8 mouse cellular contexts compared by ENCODE assay signal in the genomic region with DNA sequence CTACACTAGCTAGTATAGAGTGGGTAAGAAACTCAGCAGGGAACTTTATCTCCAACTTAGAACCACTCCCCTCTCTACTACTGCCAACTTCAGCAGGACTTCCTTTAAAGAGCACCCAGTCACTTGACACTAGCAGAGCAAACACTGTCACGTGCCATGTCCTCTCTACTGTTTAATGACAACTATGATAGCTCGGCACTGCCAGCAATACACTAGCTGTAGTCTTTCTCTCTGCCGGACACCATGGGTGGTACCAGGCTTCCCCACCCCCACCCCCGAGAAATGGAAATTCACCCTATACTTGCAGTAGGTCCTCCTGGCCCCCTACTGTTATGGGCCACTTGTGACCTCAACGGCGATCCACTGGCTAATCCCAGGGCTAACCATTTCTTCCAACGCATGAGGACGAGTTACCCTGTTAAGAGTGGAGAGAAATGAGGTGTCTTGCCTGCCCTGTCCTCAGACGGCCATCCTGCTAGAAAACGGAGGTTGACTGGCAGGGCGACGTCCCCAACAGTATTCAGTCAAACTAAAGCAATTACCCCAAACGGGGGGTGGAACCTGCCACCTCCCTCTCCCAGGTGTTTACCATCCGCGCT. TPM values are rescaled to one million over a fixed set of nuclear protein-coding genes. Genes with fewer than 3 reads are reported as not detected.
DNase-seq lines count a peak whose midpoint lies in the region; ATAC-seq and TF ChIP-seq lines count a peak whose summit lies in the region.

No protein-coding gene starts in this region.

- H3K4me2 ChIP-seq in forebrain, embryonic 14.5 days (ENCODE audit: low read length), result peak overlapping the region; percentile 93
- H3K4me2 ChIP-seq in intestine, embryonic 15.5 days (replicated peaks), result peak overlapping the region; percentile 67

- peaks cover 30% of the 10 kb centered on the region for H3K36me3 ChIP-seq in forebrain, embryonic 14.5 days (ENCODE audit: control insufficient read depth, insufficient read depth, low read length)
- H3K36me3 ChIP-seq in intestine, embryonic 15.5 days, result peaks cover 11% of the 10 kb centered on the region

- no peak for TF ChIP-seq POLR2A in lung, adult 2 months (IDR thresholded peaks at IDR 0.05; ENCODE audit: borderline replicate concordance, extremely low read depth, low read depth, low read length)
- no peak for TF ChIP-seq POLR2A in olfactory bulb, adult 2 months (IDR thresholded peaks at IDR 0.05; ENCODE audit: insufficient read depth, low read depth, low read length)

- peak; percentile 27 for ATAC-seq in forebrain, embryonic 14.5 days
- peak; percentile 59 for ATAC-seq in intestine, embryonic 15.5 days

- DNase-seq in heart, adult 11 months, result peak; percentile 98
- no peak for DNase-seq in heart, postnatal 36 days
- DNase-seq in adipocyte (ENCODE audit: low spot score), result peak; percentile 90
- DNase-seq in forebrain, embryonic 14.5 days (ENCODE audit: low spot score), result peak; percentile 14
- DNase-seq in lung, adult 2 months, result no peak
- DNase-seq in urinary bladder, postnatal 4 days (ENCODE audit: low spot score in 2 of 2), result no peak

- H3K27me3 ChIP-seq in forebrain, embryonic 14.5 days (replicated peaks; ENCODE audit: control insufficient read depth, insufficient read depth, low read length), result no peaks in the 10 kb centered on the region
- no peaks in the 10 kb centered on the region for H3K27me3 ChIP-seq in intestine, embryonic 15.5 days (replicated peaks)

- intact Hi-C loops in heart, postnatal 36 days (cut with DNase I), result no loop called here

- peak overlapping the region; percentile 99 for H3K27ac ChIP-seq in forebrain, embryonic 14.5 days (ENCODE audit: low read depth, low read length)
- peak overlapping the region; percentile 96 for H3K27ac ChIP-seq in intestine, embryonic 15.5 days
- H3K27ac ChIP-seq in olfactory bulb, adult 2 months (ENCODE audit: insufficient read depth, low read depth, low read length), result peak overlapping the region; percentile 100

- H3K4me1 ChIP-seq in forebrain, embryonic 14.5 days (ENCODE audit: control insufficient read depth, insufficient read depth, low read length), result peaks cover 8% of the 10 kb centered on the region
- H3K4me1 ChIP-seq in intestine, embryonic 15.5 days (replicated peaks), result peaks cover 11% of the 10 kb centered on the region
- H3K4me1 ChIP-seq in lung, adult 2 months (ENCODE audit: control insufficient read depth, insufficient read depth, low read length), result no peaks in the 10 kb centered on the region; the same call in none of the 2 replicates
- H3K4me1 ChIP-seq in olfactory bulb, adult 2 months (ENCODE audit: control insufficient read depth, insufficient read depth, low read length), result peaks cover 33% of the 10 kb centered on the region

- no peak for TF ChIP-seq CTCF in lung, adult 2 months (IDR thresholded peaks at IDR 0.05; ENCODE audit: insufficient read depth, low read length)
- TF ChIP-seq CTCF in olfactory bulb, adult 2 months (IDR thresholded peaks at IDR 0.05; ENCODE audit: insufficient read depth, low read depth, low read length), result no peak

- H3K9me3 ChIP-seq in forebrain, embryonic 14.5 days (replicated peaks; ENCODE audit: control insufficient read depth, low read length), result no peaks in the 10 kb centered on the region
- no peaks in the 10 kb centered on the region for H3K9me3 ChIP-seq in intestine, embryonic 15.5 days

- 1% methylated on average over 15 of the region's 15 CpGs for WGBS in forebrain, embryonic 14.5 days
- 0% methylated on average over 15 of the region's 15 CpGs for WGBS in intestine, embryonic 15.5 days
- under 1% methylated on average over 15 of the region's 15 CpGs for WGBS in lung, adult 2 months
- WGBS in olfactory bulb, adult 2 months, result under 1% methylated on average over 15 of the region's 15 CpGs

- peak overlapping the region; percentile 96 for H3K9ac ChIP-seq in forebrain, embryonic 14.5 days (ENCODE audit: low read length)
- H3K9ac ChIP-seq in intestine, embryonic 15.5 days, result peak overlapping the region; percentile 94

- H3K4me3 ChIP-seq in forebrain, embryonic 14.5 days (ENCODE audit: low read depth, low read length), result peak overlapping the region; percentile 77
- H3K4me3 ChIP-seq in intestine, embryonic 15.5 days (replicated peaks), result peak overlapping the region; percentile 70
- peak overlapping the region; percentile 75 for H3K4me3 ChIP-seq in lung, adult 2 months (replicated peaks; ENCODE audit: extremely low read depth, low read depth, low read length)
- H3K4me3 ChIP-seq in olfactory bulb, adult 2 months (ENCODE audit: insufficient read depth, low read depth, low read length), result peak overlapping the region; percentile 90

RNA-seq across cellular contexts. Expression of gene Flcn, which starts 0.6 kb away (rescaled TPM):
- total RNA-seq in heart, postnatal 36 days (2021), result 10 to 100 TPM; 41.4 to 51.3 TPM
- polyA plus RNA-seq in forebrain, embryonic 14.5 days (2014; fragmentation: Nextera tagmentation; extraction: Ambion mirVana), result 29.4 and 36.6 TPM in 2 replicates
- polyA plus RNA-seq in intestine, embryonic 15.5 days (2015; fragmentation: Nextera tagmentation; extraction: Ambion mirVana), result 35.9 and 39.2 TPM in 2 replicates
- 58.9 and 59.6 TPM in 2 replicates for polyA plus RNA-seq in lung, adult 2 months (2012; rRNA removed)
- polyA plus RNA-seq in olfactory bulb, adult 2 months (2012; ENCODE audit: insufficient read depth, insufficient read length, low replicate concordance, missing spikeins), result not detected in 2 replicates

RNA-seq across cellular contexts. Expression of gene Pld6, which starts 21.7 kb away (rescaled TPM):
- total RNA-seq in heart, postnatal 36 days (2021), result under 1 TPM; 0.22 to 0.54 TPM
- polyA plus RNA-seq in forebrain, embryonic 14.5 days (2014; fragmentation: Nextera tagmentation; extraction: Ambion mirVana), result 1.3 and 1.5 TPM in 2 replicates
- polyA plus RNA-seq in intestine, embryonic 15.5 days (2015; fragmentation: Nextera tagmentation; extraction: Ambion mirVana), result 2.9 and 3.5 TPM in 2 replicates
- 2.0 and 2.9 TPM in 2 replicates for polyA plus RNA-seq in lung, adult 2 months (2012; rRNA removed)
- not detected in 2 replicates for polyA plus RNA-seq in olfactory bulb, adult 2 months (2012; ENCODE audit: insufficient read depth, insufficient read length, low replicate concordance, missing spikeins)

RNA-seq across cellular contexts. Expression of gene Nt5m, which starts 30.1 kb away (rescaled TPM):
- 10 to 100 TPM; 20.2 to 27.0 TPM for total RNA-seq in heart, postnatal 36 days (2021)
- 52.6 and 54.8 TPM in 2 replicates for polyA plus RNA-seq in forebrain, embryonic 14.5 days (2014; fragmentation: Nextera tagmentation; extraction: Ambion mirVana)
- 32.7 and 34.4 TPM in 2 replicates for polyA plus RNA-seq in intestine, embryonic 15.5 days (2015; fragmentation: Nextera tagmentation; extraction: Ambion mirVana)
- polyA plus RNA-seq in lung, adult 2 months (2012; rRNA removed), result 18.5 and 19.0 TPM in 2 replicates
- not detected in 2 replicates for polyA plus RNA-seq in olfactory bulb, adult 2 months (2012; ENCODE audit: insufficient read depth, insufficient read length, low replicate concordance, missing spikeins)

RNA-seq across cellular contexts. Expression of gene Cops3, which starts 30.5 kb away (rescaled TPM):
- 10 to 100 TPM; 74.8 to 75.0 TPM for total RNA-seq in heart, postnatal 36 days (2021)
- polyA plus RNA-seq in forebrain, embryonic 14.5 days (2014; fragmentation: Nextera tagmentation; extraction: Ambion mirVana), result 232 and 257 TPM in 2 replicates
- 192 and 193 TPM in 2 replicates for polyA plus RNA-seq in intestine, embryonic 15.5 days (2015; fragmentation: Nextera tagmentation; extraction: Ambion mirVana)
- polyA plus RNA-seq in lung, adult 2 months (2012; rRNA removed), result 12.3 and 17.7 TPM in 2 replicates
- polyA plus RNA-seq in olfactory bulb, adult 2 months (2012; ENCODE audit: insufficient read depth, insufficient read length, low replicate concordance, missing spikeins), result not detected in 2 replicates

Comparison
In these comparisons a context has a peak if more than half of its experiments do, and no peak if none do; other contexts are left out.
1. DNase-seq: peak in heart, adult 11 months (single experiment), adipocyte (single experiment) and forebrain, embryonic 14.5 days (single experiment); none in heart, postnatal 36 days (0 of 2), lung, adult 2 months (single experiment) and urinary bladder, postnatal 4 days (0 of 2).
2. RNA of gene Flcn, which starts 0.6 kb away (polyA plus RNA-seq): 58.9 to 59.6 TPM in lung, adult 2 months, 35.9 to 39.2 TPM in intestine, embryonic 15.5 days and 29.4 to 36.6 TPM in forebrain, embryonic 14.5 days; not detected in olfactory bulb, adult 2 months; every median in the first group is over 10 times any median in the second.
3. RNA of gene Nt5m, which starts 30.1 kb away (polyA plus RNA-seq): 52.6 to 54.8 TPM in forebrain, embryonic 14.5 days, 32.7 to 34.4 TPM in intestine, embryonic 15.5 days and 18.5 to 19.0 TPM in lung, adult 2 months; not detected in olfactory bulb, adult 2 months; every median in the first group is over 10 times any median in the second.
4. Peak in every context shown above with its lines, with median percentiles within 50 percentile points of each other: H3K27ac ChIP-seq and H3K4me3 ChIP-seq.